Mouse (Mus musculus): Measurements from ENCODE around the gene Zranb2. TPM values are rescaled to one million over a fixed set of nuclear protein-coding genes. Genes with fewer than 3 reads are reported as not detected.
A peak's percentile ranks its signal among the peaks of the same experiment; 100 is the strongest.

Gene Zranb2
- 10 to 100 TPM; 64.6 to 72.2 TPM for total RNA-seq (2021)
- long read RNA-seq, experiment 1, transcript Zranb2-203 (10 exons, 2,924 nt), result major isoform, 85 of 107 reads
- long read RNA-seq, experiment 1, partial matches to known transcripts, result 13 of 107 reads
- long read RNA-seq, experiment 1, other reads (novel, unspliced or antisense), result 6 of 107 reads
- long read RNA-seq, experiment 2, transcript Zranb2-203 (10 exons, 2,924 nt), result major isoform, 18 of 27 reads
- long read RNA-seq, experiment 2, partial matches to known transcripts, result 4 of 27 reads
- long read RNA-seq, experiment 2, other reads (novel, unspliced or antisense), result 3 of 27 reads

DNA sequence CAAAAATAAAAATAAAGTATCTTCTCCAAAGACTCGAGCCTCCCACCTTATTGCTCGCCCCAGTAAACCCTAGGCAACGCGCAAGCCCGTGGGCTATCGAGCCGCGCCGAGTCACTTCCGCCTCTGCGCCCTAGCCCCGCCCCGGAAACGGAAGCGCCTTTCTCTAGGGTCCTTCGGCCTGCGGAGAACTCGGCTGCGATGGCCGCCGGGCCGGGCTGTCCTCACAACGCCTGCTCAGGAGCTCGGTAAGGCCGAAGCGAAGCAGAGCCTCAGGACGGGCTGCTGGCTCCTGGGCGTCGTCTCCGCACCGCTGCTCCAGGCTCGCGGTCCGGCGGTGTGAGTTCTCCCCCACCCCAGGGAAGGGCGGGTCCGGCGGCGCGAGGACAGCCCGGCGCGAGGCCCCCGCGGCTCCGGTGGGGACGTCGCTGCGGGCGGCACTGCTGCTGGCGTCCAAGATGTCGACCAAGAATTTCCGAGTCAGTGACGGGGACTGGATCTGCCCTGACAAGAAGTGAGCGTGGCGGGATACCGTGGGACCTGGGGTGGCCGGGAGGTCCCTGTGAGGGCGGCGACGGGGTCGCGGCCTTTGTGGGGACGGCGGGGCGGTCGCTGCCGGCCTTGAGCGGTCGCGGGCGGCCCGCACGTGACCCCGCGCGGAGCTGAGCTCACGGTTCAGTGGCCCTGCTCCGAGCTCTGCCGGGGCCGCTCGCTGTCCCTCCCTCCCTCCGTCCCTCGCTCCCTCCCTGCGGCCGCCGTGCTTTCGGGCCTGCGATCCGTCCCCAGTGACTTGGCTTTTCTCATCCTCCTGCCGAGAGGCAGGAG lies at the start of gene Zranb2:
TSS of gene Zranb2 (plus strand) at position 197 of the 822 bp plus-strand sequence.
- DNase-seq, result peak; percentile 94 to 97

DNA sequence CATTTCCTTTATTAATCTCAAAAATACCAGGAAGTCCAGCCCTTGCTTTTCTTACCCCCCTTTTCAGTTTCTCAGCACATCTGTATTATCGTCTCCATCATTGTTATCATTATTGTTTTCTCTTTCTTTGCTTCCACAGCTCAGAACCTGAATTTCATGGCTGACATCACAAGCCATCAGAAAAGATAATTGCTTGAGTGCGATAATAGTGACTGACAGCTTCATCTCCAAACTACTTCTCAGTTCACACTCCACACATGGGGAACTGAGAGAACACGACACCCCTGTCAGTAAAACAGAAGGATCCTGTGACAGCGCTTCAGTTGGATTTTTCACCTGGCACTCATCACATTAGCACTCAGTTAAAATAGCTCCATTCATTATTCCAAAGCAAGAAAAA lies 41.9 kb upstream of the Zranb2 start:
- no peak for DNase-seq

DNA sequence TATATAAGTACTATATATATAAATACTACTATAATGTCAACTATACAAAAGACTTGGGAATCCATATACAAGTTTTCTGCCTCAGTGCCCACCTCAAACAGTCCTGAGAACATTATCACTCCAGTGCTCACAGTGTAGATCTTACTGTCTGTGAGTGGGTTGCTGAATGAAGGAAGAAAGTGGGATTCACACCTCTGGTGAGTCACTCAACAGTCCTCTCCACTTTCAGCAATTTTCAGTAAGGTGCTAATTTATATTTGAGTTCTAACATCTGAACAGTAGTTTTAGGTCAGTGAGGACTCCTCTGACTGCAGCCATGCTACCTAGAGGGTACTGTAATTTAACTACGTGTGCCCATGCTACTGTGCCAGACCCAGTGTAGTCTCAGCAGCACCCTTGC lies 31.7 kb upstream of the Zranb2 start:
- no peak for DNase-seq

DNA sequence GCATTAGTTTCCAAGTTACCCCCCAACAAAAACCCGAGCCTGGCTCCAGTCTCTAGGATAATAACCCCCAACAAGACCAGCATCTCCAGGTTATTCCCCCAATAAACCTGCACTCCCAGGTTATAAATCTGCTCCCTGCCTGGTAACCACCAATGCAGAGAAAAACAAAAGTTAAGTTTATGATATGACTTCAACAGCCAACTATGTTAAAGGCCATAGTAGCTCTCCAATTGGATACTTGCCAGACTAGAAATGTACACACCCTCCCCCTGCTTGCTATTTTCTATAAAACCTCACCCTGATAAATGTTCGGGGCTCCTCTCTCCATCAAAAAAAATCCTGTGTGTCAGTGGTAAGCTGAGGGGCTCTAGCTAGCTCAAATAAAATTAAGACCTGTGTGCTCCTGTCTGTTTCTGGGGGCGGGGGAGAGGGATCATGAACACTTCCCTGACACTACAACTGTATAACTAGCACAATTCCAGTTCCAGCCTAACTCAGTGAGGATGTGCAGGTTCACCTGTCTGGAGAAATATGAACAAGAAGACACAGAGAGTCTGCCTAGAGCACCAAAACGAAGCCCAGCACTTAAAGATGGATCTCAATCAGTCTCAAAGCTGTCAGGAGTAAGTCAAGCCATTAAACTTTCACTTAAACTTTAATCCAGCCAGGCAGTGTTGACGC lies 19.7 kb upstream of the Zranb2 start:
- no peak for DNase-seq

DNA sequence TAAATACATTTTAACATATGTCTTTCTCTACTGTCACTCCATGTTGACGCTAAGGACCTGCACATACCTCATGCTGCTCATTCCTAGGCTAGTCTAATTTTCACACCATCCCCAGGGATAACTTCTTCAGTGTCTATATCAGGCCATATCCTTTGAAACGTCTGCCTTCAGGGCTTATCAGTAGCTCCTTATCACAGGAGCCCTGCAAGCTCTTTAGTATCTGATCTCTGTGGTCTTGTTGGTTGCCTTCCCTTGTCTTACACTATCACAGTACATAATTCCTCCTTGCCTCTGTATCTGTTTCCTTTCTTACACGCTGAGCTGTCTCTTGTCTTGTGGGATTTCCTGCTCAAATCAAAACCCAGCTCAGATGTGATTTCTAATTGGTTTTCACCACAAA lies 17.5 kb upstream of the Zranb2 start:
- no peak for DNase-seq

DNA sequence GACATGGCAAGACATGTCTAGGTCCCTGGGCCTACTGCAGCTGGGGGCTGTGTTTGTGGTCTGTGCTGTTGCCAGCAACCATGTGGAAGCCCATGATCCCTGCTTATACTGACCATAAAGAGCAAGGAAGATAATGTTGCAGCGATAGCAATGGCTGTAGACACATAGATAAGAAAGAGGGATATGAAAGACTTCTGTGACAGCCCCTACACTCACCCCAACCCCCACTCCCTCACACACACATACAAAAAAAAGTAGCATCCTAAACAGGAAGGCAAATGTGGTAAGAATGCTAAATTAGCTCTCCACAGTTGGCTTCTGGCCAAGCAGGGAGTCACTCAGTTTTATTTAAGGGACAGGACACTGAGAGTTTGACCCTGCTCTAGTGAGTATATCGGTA lies 16.0 kb upstream of the Zranb2 start:
- DNase-seq, result no peak

DNA sequence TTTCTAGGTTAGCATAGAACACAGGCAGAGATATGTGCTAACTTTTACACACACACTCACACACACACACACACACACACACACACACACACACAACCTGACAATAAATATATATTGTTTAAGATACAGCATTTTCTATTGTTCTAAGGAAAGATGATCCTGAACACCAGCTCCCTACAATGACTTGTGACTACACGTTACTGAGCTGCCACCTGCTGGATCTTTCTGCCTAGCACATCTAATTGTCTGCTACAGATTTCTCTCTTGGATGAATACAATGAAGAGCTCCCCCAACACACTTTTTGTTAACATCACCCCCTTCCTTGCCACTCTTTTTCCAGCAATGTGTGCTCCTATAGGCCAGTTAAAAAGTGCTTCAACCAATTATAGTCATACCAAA lies 13.5 kb upstream of the Zranb2 start:
- DNase-seq, result peak; percentile 17 to 43

DNA sequence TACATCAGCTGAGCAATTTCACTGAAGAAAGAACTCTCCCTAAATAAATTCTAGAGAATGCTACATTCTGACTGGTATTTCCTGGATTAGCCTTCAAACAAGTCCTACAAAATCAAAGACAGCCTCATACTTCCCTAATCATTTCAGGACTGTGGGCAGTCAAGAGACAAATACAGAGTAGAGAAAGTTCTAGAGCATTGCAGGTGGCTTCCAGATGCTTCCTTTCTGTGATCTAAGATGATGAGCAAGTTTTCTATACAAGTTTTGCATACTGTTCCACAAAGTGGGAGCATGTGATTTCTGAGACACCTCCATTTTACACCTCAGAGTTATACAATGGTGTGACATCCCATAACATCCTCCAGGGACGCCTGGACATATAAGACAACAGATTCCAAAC lies 10.1 kb upstream of the Zranb2 start:
- DNase-seq, result no peak

DNA sequence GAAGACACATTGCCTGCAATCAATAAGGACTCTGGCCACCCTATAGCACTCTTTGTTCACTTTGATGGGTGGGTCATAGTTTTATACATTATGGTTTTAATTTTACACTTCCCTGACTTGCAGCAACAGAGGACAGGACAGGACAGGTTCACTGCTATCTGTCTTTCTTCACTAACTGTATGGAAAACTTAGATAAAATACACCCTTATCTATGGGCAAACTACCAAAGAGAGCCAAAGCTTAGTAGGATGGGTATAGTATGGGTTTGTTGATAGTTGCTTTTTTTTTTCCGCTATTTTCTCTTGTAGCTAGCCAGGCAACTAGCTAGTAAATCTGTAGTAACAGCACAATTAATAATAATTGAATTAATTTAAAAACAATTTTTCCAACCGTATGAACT lies 2.4 kb upstream of the Zranb2 start:
- no peak for DNase-seq

DNA sequence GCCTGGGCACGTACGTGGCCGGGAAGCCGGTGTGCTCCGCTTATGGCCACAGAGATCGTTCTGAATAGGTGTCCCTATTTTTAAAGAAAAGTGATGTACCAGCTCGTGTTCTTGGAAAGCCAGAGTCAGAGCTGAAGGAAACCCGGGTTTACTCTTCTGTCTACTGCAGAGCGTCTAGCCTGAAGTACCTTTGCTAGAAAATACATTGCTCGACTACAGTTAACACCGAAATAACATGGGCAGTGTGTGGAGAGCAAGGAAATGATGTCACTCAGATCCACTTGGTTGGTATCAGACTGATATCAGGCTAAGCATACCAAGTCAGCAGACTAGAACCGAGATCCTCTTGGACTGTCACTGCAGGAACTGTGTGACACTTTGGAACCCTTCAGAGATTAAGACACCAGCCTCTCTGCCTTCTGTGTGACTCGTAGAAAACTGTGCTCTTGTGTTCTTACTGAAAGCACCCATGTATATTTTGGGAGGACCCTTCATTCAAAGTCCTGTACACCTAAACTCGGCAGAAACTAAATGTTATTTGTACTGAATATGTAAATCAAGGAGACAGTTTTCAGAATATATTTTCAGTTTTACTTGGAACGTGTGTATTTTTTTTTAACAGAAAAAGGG lies 941 bp downstream of the Zranb2 start:
- peak in 1 of 2 experiments; percentile 6 for DNase-seq

DNA sequence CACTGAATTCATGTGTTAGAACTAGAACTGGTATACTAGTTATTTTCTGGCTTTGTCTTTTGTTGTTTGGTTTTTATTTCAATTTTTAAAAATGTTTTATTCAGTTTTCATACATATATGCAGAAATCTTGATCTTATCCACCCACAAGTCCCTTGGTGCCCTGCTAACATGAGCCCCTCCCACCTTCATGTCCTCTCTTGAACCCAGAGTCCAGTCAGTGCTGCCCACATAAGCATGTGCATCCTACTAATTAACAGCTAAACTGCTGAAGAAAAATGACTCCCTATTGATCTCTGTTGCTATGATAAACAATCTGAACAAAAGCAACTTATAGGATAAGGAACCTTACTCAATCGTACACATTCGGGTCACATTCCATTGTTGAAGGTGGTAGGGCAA lies 15.4 kb downstream of the Zranb2 start:
- no peak for DNase-seq

DNA sequence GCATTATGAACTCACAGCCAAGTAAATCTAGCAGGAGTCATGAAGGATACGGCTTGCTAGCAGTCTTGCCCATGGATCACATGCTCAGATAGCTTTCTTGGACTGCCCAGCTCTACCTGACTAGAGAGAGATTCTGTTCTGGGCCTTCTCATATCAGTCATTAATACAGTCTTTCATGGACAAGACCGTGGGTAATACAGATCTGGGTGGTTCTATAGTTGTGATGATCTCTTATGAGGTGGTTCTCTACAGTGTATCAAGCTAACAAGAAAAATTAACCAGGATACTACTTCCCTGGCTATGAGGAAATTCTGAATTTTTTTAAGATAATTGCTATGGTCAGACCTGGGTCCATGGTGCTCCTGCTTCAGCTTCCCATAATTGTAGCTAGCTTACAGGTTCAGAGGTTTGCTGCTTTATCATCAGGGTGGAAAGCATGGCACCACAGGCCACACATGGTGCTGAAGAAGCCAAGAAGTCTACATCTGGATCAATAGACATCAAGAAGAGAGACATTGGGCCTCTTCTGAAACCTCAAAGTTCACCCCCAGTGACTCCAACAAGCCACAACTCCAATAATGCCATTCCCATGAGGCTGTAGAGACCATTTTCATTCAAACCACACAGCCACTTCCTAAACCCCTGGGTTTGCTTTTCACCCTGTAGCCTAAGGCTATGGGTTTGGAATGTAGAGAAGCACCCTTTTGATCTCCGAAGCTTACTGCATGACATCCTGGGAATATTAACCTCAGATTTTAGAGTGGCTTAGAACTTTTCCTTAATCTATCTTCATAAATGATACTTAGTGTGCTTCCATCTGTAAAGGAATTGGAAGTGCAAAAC lies 16.0 kb downstream of the Zranb2 start:
- no peak for DNase-seq

DNA sequence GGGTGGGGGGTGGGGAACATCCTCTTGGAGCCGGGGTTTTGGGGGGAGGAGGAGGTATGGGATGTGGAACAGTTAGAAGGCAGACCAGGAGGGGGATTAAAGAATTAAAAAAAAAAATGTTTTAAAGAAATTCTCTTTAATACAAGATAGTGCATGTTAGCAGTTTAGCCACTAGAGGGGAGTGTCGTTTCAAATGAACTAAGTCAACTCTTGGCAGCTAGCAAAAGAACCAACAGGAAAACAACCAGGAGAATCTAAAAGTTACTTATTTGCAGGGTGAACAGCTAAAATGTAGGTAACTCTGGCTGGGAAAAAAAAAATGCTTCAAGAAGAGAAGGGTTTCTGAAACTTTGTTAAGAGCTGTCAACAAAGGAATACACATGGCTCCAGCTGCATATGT lies 31.2 kb downstream of the Zranb2 start:
- DNase-seq, result peak in 1 of 2 experiments; percentile 16

DNA sequence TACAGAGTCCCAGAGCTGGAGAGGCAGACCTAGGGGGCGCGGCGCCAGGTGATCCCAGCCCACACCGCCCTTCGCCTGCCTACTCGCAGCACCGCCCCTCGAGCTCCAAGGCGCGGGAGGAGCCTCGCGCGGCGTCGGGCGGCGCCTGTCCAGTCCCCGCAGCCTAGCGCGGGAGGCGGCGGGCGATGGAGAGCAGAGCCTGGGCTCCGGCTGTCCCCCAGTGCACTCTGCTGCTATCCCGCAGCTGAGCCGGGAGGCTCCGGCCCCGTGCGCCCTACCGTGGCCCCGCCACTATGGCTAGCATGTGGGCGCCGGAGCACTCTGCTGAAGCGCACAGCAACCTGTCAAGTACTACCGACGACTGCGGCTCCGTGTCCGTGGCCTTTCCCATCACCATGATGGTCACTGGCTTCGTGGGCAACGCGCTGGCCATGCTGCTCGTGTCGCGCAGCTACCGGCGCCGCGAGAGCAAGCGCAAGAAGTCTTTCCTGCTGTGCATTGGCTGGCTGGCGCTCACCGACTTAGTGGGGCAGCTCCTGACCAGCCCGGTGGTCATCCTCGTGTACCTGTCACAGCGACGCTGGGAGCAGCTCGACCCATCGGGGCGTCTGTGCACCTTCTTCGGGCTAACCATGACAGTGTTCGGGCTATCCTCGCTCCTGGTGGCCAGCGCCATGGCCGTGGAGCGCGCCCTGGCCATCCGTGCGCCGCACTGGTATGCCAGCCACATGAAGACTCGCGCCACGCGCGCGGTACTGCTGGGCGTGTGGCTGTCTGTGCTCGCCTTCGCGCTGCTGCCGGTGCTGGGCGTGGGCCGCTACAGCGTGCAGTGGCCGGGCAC lies 33.0 kb downstream of the Zranb2 start, which contains the start of gene Ptger3:
TSS of gene Ptger3 (plus strand) at position 168 of the 841 bp plus-strand sequence.
- peak; percentile 50 to 65 for DNase-seq

DNA sequence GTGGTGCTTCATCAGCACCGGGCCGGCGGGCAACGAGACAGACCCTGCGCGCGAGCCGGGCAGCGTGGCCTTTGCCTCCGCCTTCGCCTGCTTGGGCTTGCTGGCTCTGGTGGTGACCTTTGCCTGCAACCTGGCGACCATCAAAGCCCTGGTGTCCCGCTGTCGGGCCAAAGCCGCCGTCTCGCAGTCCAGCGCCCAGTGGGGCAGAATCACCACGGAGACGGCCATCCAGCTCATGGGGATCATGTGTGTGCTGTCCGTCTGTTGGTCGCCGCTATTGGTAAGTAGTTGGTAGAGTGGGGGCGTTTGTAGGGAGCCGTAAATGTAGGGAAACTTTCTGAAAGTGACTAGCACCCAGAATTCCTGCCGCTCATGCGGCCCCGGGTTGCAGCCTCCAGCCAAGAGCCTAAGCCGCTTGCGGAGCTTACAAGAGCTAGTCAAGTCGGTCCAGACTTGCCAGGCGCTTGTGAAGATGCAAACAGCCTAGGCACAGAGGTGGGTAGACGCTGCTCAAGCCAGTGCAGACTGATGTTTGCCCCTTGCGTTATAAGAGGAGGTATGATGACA lies 33.7 kb downstream of the Zranb2 start:
- peak in 1 of 2 experiments; percentile 2 for DNase-seq

DNA sequence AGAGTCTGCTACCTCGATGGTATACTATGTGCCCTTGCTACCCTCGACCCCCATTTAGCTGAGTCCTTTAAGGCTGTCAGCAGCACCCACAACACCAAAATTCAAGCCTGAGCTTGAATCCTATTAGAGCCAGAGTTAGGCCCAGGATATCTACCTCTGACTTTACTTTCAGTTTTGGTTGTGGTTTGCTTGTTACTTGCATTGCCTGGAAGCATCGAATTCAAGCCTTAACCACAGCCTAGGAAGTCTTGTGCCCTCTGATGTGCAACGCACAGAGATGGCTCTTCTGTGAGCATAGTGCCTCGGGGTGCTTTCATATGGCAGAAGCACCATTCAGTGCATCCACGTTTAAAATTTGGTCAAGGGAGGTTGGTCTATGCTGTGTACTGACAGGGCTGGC lies 38.1 kb downstream of the Zranb2 start:
- no peak for DNase-seq

DNA sequence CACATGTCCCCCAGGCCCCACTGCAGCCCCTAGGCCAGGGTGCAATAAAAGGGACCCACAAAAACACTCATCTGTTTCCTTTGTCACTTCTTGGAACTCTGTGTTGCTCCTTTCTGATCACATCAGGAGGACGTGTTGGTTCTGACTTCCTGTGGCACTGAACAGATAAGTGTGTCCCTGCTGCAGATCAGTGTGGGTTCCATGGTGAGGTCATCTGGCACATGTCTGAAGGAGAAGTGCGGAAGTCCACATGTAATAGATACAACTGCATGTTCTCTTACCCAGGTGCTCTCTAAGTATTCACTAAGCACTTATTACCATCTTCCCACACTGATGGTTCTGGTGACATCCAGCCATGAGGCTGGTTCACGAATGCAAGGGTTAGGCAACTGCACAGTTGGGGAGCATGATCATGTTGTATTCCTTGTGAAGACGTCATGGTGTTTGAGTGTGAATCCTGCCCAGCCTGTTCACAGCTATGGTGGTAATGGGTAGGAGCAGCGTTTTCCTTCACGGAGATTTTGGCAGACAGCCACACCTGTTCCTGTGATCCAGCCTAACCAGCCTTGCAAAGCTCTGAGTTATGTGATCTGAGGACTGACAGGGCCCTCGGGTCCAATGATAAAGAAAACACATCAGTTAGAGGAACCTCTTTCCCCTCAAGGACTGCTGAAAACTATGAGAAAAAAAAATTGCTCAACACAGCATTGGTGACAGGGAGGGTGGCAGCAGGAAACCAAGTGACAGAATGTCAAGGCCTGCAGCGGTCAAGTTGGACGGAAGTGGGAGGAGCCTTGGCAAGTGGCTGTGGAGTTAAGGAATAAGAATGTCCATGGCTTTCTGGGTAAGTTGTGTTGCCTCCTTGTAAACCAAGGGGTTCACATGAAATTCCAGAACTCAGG lies 41.7 kb downstream of the Zranb2 start:
- DNase-seq, result peak; percentile 52 to 79

DNA sequence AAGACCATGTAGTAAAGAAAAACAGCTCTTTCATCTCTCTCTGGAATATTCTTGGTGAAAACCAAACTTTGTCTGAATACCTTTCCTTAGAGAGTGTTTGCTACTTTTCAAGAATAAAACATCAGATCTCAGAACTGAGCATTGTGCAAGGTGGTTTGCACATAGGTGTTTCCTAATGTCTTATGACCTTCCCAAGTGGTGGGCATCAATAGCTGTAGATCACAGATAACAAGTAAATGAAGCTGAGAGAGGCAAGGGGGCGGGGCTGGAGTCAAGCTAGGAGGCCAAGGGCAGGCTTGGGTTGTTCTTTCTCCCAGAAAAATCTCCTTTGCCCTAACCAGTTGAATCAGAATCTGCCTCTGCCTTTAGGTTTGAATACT lies 42.4 kb downstream of the Zranb2 start:
- DNase-seq, result peak in 1 of 2 experiments; percentile 5

DNA sequence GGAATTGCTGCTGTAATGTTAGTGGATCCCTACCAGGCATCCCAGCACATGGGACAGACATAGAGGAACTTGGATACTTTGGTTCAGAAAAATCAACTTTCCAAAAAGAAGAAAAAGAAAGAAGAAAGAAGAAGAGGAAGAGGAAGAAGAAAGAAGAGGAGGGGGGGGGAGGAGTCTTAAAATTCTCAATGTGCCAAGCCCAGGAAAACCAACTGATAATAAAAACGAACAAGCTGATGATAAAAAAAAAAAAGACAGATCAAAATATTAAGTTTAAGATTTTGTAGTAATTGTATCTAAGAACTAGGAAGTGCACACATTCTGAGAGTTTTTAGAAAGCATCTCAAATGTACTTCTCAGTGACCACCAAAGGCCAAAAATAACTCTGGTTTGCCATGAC lies 42.9 kb downstream of the Zranb2 start:
- no peak for DNase-seq

Data from adrenal gland, postnatal 36 days (tissue).